Mouse (Mus musculus) heart, postnatal 0 days (tissue): ENCODE data around the gene Exoc4. TPM values are rescaled to one million over a fixed set of nuclear protein-coding genes. Genes with fewer than 3 reads are reported as not detected.

Experiments
- ATAC-seq: fragments of 200-750 bp; cut with Nextera tagmentation; 2 replicates; pipeline ENCODE4 v1.8.0; 2017; ENCODE audit warnings: low read depth, moderate number of reproducible peaks, moderate library complexity; ENCODE audit not compliant: insufficient read depth
- DNase-seq: peaks from one replicate; pipeline ENCODE4 v3.0.0-alpha.2; 2016; ENCODE audit warnings: low spot score
- H3K27ac ChIP-seq: fragments of 300-500 bp; sonication (generic); 2 replicates; pipeline ENCODE4 v1.5.1; 2014; ENCODE audit warnings: low read depth, mild to moderate bottlenecking
- H3K27me3 ChIP-seq: fragments of 300-500 bp; sonication (generic); 2 replicates; pipeline ENCODE4 v1.6.1; 2014; ENCODE audit warnings: low read length, mixed read lengths; ENCODE audit not compliant: control insufficient read depth, insufficient read depth
- H3K36me3 ChIP-seq: fragments of 300-500 bp; sonication (generic); replicated peaks from 2 replicates; pipeline ENCODE4 v1.6.1; 2014; ENCODE audit warnings: low read length, mixed read lengths; ENCODE audit not compliant: control insufficient read depth, insufficient read depth
- H3K4me1 ChIP-seq: fragments of 300-500 bp; sonication (generic); 2 replicates; pipeline ENCODE4 v1.6.1; 2014; ENCODE audit warnings: antibody characterized with exemption; ENCODE audit not compliant: control insufficient read depth, insufficient read depth
- H3K4me2 ChIP-seq: fragments of 300-500 bp; sonication (generic); 2 replicates; pipeline ENCODE4 v1.6.1; 2014; ENCODE audit warnings: low read depth, mild to moderate bottlenecking, low read length, moderate library complexity
- H3K4me3 ChIP-seq: fragments of 300-500 bp; sonication (generic); 2 replicates; pipeline ENCODE4 v1.5.1; 2014; ENCODE audit warnings: low read depth, low read length
- H3K9ac ChIP-seq: fragments of 300-500 bp; sonication (generic); replicated peaks from 2 replicates; pipeline ENCODE4 v1.6.1; 2014; ENCODE audit warnings: low read depth, low read length, mixed read lengths
- H3K9me3 ChIP-seq: fragments of 300-500 bp; sonication (generic); replicated peaks from 2 replicates; pipeline ENCODE4 v1.6.1; 2016; ENCODE audit warnings: low read length; ENCODE audit not compliant: control insufficient read depth
- CTCF ChIP-seq: IDR thresholded peaks from 2 replicates; pipeline ENCODE4 v1.5.1; 2016; ENCODE audit warnings: antibody characterized with exemption, control low read depth, low read depth
- EP300 ChIP-seq: IDR thresholded peaks from 2 replicates; pipeline ENCODE4 v1.6.1; 2016; ENCODE audit warnings: antibody characterized with exemption, low read depth
- WGBS: fragments of 180-500 bp; shearing (Covaris S2); extraction: QIAGEN DNeasy Blood & Tissue Kit; methylation state at CpG from one replicate; pipeline ENCODE4 v1.1.7; 2014; 5-methylcytosine and 5-hydroxymethylcytosine counted together
- polyA plus RNA-seq: library from polyadenylated mRNA; unstranded; fragments of >200 nt; fragmentation: Nextera tagmentation; extraction: Ambion mirVana; gene quantifications from 2 replicates; pipeline ENCODE4 v1.2.1, GENCODE M21; 2015
- total RNA-seq: library from RNA; depleted of rRNA; stranded (reverse); fragments of >200 nt; gene quantifications from 2 replicates; pipeline ENCODE4 v1.2.3, GENCODE M21; 2014; ENCODE audit warnings: low replicate concordance

The Exoc4 gene
- total and polyA plus RNA-seq, 2 experiments from 2014 or later: 15.8 to 54.6 TPM

DNA sequence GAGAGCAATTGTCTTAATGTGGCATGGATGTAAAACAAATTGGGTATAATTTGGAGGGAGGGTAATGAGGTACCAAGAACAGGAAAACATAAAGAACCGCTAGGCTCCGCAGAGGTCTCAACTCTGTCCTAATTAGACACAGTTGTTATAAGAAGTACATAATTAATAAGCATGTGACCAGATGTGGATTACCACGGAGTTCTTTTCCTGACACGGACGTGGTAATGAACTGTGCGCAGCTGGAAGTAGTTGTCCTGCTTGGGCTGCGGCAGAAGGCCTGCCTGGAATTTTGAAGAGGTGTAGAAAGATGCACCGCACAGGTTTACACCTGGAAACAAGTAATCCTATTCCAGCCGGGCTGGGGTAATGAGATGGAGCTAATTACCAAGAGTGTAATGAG is 729.0 kb downstream of the Exoc4 start:
- TF ChIP-seq EP300 (no peak), CTCF (no peak)
- H3K4me1 ChIP-seq: no peaks in the 10 kb centered on the region
- no peak overlapping the region for H3K9ac ChIP-seq
- no peaks in the 10 kb centered on the region for H3K27me3 ChIP-seq
- H3K4me2 ChIP-seq: no peak overlapping the region
- H3K36me3 ChIP-seq: 0 out of 2 replicates have a peak, but pooled peaks cover 5% of the 10 kb centered on the region
- WGBS: 90% methylated on average over 9 of the region's 9 CpGs
- no peak overlapping the region for H3K27ac ChIP-seq
- no peak for DNase-seq
- ATAC-seq: no peak
- H3K9me3 ChIP-seq: no peaks in the 10 kb centered on the region
- H3K4me3 ChIP-seq: no peak overlapping the region

- no peak for TF ChIP-seq CTCF
- Histone ChIP-seq H3K4me3 (no peak overlapping the region), H3K27me3 (no peaks in the 10 kb centered on the region), H3K4me1 (no peaks in the 10 kb centered on the region), H3K9ac (no peak overlapping the region), H3K4me2 (no peak overlapping the region), H3K27ac (no peak overlapping the region), H3K9me3 (no peaks in the 10 kb centered on the region), H3K36me3 (no peaks in the 10 kb centered on the region)
- ATAC-seq (no peak), DNase-seq (no peak)
- WGBS: 63% methylated on average over 9 of the region's 9 CpGs
Observed at GRCm38 (mm10) chr6:33982709-33983108, 733.8 kb downstream of the Exoc4 start.

- no peaks in the 10 kb centered on the region for H3K9me3 ChIP-seq
- ATAC-seq (no peak), DNase-seq (no peak)
- TF ChIP-seq CTCF: no peak
- no peaks in the 10 kb centered on the region for H3K4me1 ChIP-seq
- H3K27me3 ChIP-seq: no peaks in the 10 kb centered on the region
- H3K36me3 ChIP-seq: no peaks in the 10 kb centered on the region
- no peak overlapping the region for H3K4me2 ChIP-seq
- H3K27ac ChIP-seq: no peak overlapping the region
- H3K4me3 ChIP-seq: no peak overlapping the region
- no peak overlapping the region for H3K9ac ChIP-seq
- WGBS: 74% methylated on average over 5 of the region's 5 CpGs
Observed at GRCm38 (mm10) chr6:33987132-33987531, 738.2 kb downstream of the Exoc4 start.

- Histone ChIP-seq H3K36me3 (no peaks in the 10 kb centered on the region), H3K27me3 (no peaks in the 10 kb centered on the region), H3K27ac (no peak overlapping the region), H3K4me2 (no peak overlapping the region), H3K4me1 (no peaks in the 10 kb centered on the region), H3K9ac (no peak overlapping the region), H3K9me3 (no peaks in the 10 kb centered on the region), H3K4me3 (no peak overlapping the region)
- ATAC-seq (no peak), DNase-seq (no peak)
- WGBS: 55% methylated on average over 24 of the region's 24 CpGs
- TF ChIP-seq CTCF (no peak), EP300 (no peak)
Observed at GRCm38 (mm10) chr6:33992213-33993034, 743.5 kb downstream of the Exoc4 start.

DNA sequence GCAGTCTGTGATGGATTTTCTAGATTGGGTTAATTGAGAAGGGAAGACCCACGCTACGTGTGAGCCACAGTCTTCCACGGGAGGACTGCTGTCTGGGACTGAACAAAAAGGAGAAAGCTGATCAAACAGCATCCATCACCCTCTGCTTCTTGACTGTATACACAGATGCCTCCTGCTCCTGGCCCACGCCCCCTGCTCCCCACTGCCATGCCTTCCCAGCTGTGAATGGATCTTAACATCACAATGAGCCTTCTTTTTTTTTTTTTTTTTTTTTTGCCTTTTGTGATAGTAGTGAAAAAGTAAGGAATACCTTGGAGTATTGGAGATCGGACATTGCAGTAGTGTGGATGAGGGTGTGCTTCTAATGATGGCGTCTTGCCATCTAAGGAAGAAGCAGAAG is 745.0 kb downstream of the Exoc4 start:
- Histone ChIP-seq H3K9me3 (no peaks in the 10 kb centered on the region), H3K27ac (no peak overlapping the region), H3K9ac (no peak overlapping the region), H3K4me3 (no peak overlapping the region), H3K4me1 (no peaks in the 10 kb centered on the region), H3K4me2 (no peak overlapping the region), H3K27me3 (no peaks in the 10 kb centered on the region), H3K36me3 (no peaks in the 10 kb centered on the region)
- TF ChIP-seq CTCF: no peak
- TF ChIP-seq EP300: no peak
- DNase-seq (no peak), ATAC-seq (no peak)
- 78% methylated on average over 6 of the region's 6 CpGs for WGBS

GRCm38 (mm10) chr6:33998590-33998989 is 749.7 kb downstream of the Exoc4 start:
- Histone ChIP-seq H3K9me3 (no peaks in the 10 kb centered on the region), H3K36me3 (no peaks in the 10 kb centered on the region), H3K4me2 (no peak overlapping the region), H3K4me3 (no peak overlapping the region), H3K4me1 (no peaks in the 10 kb centered on the region), H3K9ac (no peak overlapping the region), H3K27me3 (no peaks in the 10 kb centered on the region), H3K27ac (no peak overlapping the region)
- TF ChIP-seq CTCF: no peak
- no peak for TF ChIP-seq EP300
- WGBS: 35% methylated on average over 4 of the region's 4 CpGs
- no peak for ATAC-seq
- DNase-seq: no peak
